Mouse (Mus musculus): ENCODE measurements at regions not wholly inside any gene's neighbourhood (a gene's known extent, or its start where the extent isn't known, plus 50 kb on each side); places are given as distances from the start of the nearest gene placed in this dataset.

DNA sequence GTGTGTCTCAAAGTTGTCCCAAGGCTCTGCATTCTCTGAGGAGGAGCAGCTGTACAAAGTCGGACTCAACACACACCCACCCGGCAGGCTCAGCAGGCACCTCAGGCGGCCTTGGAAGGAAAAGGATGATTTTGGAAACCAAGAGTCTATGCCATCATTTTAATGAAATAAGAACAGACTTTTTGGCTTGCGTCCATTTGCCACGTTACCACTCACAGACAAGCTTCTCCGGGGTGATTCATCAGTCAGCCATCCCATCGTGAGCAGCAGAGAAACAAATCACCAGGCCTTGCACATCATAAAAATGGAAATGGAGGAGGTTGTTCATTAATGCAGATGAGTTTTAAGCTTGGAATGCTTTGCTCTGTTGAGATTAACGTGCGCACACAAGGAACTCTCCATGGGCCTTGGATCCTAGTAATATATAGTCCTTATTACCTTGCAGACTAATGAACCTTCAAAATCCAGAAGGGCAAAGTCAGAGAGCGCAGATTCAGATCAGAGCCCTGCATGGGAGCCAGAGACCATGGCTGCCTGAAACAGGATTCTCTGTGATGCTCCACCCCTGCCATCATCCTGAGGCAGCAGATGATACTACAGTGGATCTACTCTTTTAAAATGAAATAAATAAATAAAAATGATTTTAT lies 198.5 kb downstream of the Actr3 start:
- Histone ChIP-seq H3K36me3 (no peaks in the 10 kb centered on the region), H3K4me2 (no peak overlapping the region), H3K9me3 (0 out of 2 replicates have a peak, but pooled peaks cover 11% of the 10 kb centered on the region), H3K27ac (replicated peaks) (no peak overlapping the region), H3K27me3 (no peaks in the 10 kb centered on the region), H3K4me3 (no peak overlapping the region), H3K4me1 (replicated peaks) (no peaks in the 10 kb centered on the region), H3K9ac (no peak overlapping the region)
- ATAC-seq (ENCODE audit: low read depth): peak; percentile 78
- 67% methylated on average over 10 of the region's 10 CpGs for WGBS

DNA sequence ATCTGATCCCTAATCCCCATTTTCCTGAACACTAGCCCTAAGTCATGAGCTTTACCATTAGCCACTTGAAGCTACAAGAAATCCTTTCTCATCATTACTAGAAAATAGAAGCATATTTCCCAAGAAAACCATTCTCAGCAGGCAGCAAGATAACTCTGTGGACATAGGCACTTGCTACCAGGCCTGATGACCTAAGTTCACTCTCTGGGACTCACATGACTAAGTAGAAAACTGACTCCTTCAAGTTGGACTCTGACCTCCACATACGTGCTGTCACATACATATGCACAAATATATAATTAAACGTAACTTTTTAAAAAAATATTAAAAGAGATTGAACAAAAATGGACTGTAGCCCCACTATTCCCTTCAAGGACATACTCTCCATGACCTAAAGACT lies 200.8 kb downstream of the Actr3 start:
- Histone ChIP-seq H3K27ac (replicated peaks) (no peak overlapping the region), H3K9me3 (0 out of 2 replicates have a peak, but pooled peaks cover 11% of the 10 kb centered on the region), H3K27me3 (no peaks in the 10 kb centered on the region), H3K4me3 (no peak overlapping the region), H3K9ac (no peak overlapping the region), H3K36me3 (no peaks in the 10 kb centered on the region), H3K4me1 (replicated peaks) (no peaks in the 10 kb centered on the region), H3K4me2 (no peak overlapping the region)
- ATAC-seq (ENCODE audit: low read depth): no peak
- WGBS: 82% methylated on average over 2 of the region's 2 CpGs

GRCm38 (mm10) chr1:125223370-125223769 lies 212.2 kb downstream of the Actr3 start:
- H3K27me3 ChIP-seq: no peaks in the 10 kb centered on the region
- no peaks in the 10 kb centered on the region for H3K36me3 ChIP-seq
- no peaks in the 10 kb centered on the region for H3K4me1 ChIP-seq (replicated peaks)
- H3K9me3 ChIP-seq: 0 out of 2 replicates have a peak, but pooled peaks cover 3% of the 10 kb centered on the region
- no peak overlapping the region for H3K9ac ChIP-seq
- no peak overlapping the region for H3K27ac ChIP-seq (replicated peaks)
- 84% methylated on average over 10 of the region's 10 CpGs for WGBS
- H3K4me3 ChIP-seq: no peak overlapping the region
- ATAC-seq (ENCODE audit: low read depth): no peak
- no peak overlapping the region for H3K4me2 ChIP-seq

GRCm38 (mm10) chr1:125216192-125216591 lies 219.3 kb downstream of the Actr3 start:
- 73% methylated on average over 6 of the region's 6 CpGs for WGBS
- Histone ChIP-seq H3K9ac (no peak overlapping the region), H3K36me3 (no peaks in the 10 kb centered on the region), H3K4me3 (no peak overlapping the region), H3K27ac (replicated peaks) (no peak overlapping the region), H3K4me2 (no peak overlapping the region), H3K9me3 (no peaks in the 10 kb centered on the region), H3K4me1 (replicated peaks) (no peaks in the 10 kb centered on the region), H3K27me3 (no peaks in the 10 kb centered on the region)
- ATAC-seq (ENCODE audit: low read depth): no peak

- ATAC-seq (ENCODE audit: low read depth): no peak
- Histone ChIP-seq H3K9ac (no peak overlapping the region), H3K36me3 (no peaks in the 10 kb centered on the region), H3K4me2 (no peak overlapping the region), H3K4me1 (replicated peaks) (no peaks in the 10 kb centered on the region), H3K9me3 (0 out of 2 replicates have a peak, but pooled peaks cover 3% of the 10 kb centered on the region), H3K27ac (replicated peaks) (no peak overlapping the region), H3K4me3 (no peak overlapping the region), H3K27me3 (no peaks in the 10 kb centered on the region)
- WGBS: 89% methylated on average over 1 of the region's 1 CpGs
Observed at GRCm38 (mm10) chr1:125187091-125187490, 248.4 kb downstream of the Actr3 start.

DNA sequence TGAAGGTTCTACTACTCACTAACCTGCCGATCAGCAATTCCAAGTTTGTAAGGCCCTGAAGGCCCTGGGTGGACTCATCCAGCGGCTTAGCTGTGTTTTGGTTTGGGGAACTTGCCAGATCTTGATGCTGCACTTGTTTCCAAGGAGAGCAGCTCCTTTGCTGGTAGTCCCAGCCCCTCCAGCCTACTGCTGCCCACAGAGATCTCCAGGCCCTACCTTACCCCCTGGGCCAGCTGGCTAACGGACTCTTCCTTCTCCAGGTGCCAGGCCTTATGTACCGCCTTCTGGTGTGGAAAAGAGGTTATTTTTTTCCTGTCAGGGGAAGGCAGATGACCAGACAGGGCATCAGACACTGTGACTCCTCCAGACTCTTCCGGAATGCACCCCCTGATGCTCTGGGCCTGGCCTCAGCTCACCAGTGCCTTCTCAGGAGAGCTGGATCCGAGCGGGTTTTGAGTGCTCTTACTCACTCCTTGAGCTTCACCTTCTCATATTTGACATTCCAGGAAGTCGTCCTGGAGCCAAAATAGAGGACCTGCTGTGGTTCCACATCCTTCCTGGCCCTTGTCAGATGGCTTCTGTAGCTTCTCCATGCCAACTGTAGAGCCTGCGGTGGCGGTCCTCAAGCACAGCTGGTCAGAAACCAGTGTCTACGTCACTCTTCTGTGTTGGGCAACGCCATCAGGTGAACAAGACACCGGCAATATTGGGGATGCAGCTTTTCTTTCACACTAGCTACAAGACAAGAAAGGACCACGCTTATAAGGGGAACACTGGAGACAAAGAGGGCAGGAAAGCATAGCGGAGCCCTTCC lies 259.2 kb downstream of the Actr3 start:
- no peak overlapping the region for H3K4me3 ChIP-seq
- H3K27me3 ChIP-seq: no peaks in the 10 kb centered on the region
- H3K27ac ChIP-seq (replicated peaks): no peak overlapping the region
- no peaks in the 10 kb centered on the region for H3K4me1 ChIP-seq (replicated peaks)
- H3K9me3 ChIP-seq: no peaks in the 10 kb centered on the region
- no peak overlapping the region for H3K4me2 ChIP-seq
- H3K36me3 ChIP-seq: no peaks in the 10 kb centered on the region
- no peak overlapping the region for H3K9ac ChIP-seq
- ATAC-seq (ENCODE audit: low read depth): no peak
- 92% methylated on average over 15 of the region's 15 CpGs for WGBS

GRCm38 (mm10) chr1:125174725-125175124 lies 260.8 kb downstream of the Actr3 start:
- ATAC-seq (ENCODE audit: low read depth): no peak
- Histone ChIP-seq H3K9me3 (no peaks in the 10 kb centered on the region), H3K36me3 (no peaks in the 10 kb centered on the region), H3K27ac (replicated peaks) (no peak overlapping the region), H3K4me3 (no peak overlapping the region), H3K27me3 (no peaks in the 10 kb centered on the region), H3K4me2 (no peak overlapping the region), H3K4me1 (replicated peaks) (no peaks in the 10 kb centered on the region), H3K9ac (no peak overlapping the region)
- 90% methylated on average over 13 of the region's 13 CpGs for WGBS

DNA sequence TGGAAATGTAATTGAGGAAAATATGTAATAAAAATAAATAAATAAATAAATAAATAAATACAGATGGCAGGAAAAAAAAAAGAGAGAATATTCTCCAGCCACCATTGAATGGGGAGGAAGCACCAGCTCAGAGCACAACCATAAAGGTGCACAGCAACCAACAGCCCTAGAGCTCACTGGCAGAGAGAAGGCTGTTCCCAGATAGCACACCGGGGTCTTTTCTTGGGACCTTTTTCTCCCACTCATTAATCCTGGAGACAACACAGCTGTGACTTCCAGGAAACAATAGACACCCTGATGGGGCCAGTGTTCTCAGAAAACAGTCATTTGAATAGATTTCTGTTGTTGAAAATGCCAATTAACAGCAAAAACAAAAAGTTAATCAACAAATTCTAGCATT lies 263.1 kb downstream of the Actr3 start:
- Histone ChIP-seq H3K9me3 (no peaks in the 10 kb centered on the region), H3K4me1 (replicated peaks) (no peaks in the 10 kb centered on the region), H3K27me3 (no peaks in the 10 kb centered on the region), H3K36me3 (no peaks in the 10 kb centered on the region), H3K27ac (replicated peaks) (no peak overlapping the region), H3K9ac (no peak overlapping the region), H3K4me2 (no peak overlapping the region), H3K4me3 (no peak overlapping the region)
- 56% methylated on average over 1 of the region's 1 CpGs for WGBS
- no peak for ATAC-seq (ENCODE audit: low read depth)

DNA sequence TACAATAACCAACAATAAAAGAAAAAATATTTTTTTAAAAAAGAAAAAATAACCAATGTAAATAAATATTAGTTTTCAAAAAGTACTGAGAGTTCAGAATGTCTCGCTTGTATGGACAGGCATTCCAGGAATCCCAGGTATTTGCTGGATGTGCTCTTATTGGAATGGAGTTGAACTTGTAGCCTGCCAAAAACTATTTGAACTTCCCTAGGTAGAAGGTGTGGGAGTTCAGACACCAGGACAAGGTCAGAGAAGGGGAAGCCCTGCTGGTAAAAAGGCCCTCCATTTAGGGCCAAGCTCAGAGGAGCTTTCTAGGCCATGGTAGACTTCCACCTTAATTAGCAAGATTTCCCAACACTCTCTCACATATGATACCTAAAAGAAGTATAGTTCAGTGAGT lies 270.3 kb downstream of the Actr3 start:
- 91% methylated on average over 1 of the region's 1 CpGs for WGBS
- H3K4me1 ChIP-seq (replicated peaks): no peaks in the 10 kb centered on the region
- ATAC-seq (ENCODE audit: low read depth): no peak
- H3K36me3 ChIP-seq: no peaks in the 10 kb centered on the region
- H3K9ac ChIP-seq: no peak overlapping the region
- no peak overlapping the region for H3K27ac ChIP-seq (replicated peaks)
- no peaks in the 10 kb centered on the region for H3K9me3 ChIP-seq
- H3K27me3 ChIP-seq: no peaks in the 10 kb centered on the region
- no peak overlapping the region for H3K4me3 ChIP-seq
- no peak overlapping the region for H3K4me2 ChIP-seq

DNA sequence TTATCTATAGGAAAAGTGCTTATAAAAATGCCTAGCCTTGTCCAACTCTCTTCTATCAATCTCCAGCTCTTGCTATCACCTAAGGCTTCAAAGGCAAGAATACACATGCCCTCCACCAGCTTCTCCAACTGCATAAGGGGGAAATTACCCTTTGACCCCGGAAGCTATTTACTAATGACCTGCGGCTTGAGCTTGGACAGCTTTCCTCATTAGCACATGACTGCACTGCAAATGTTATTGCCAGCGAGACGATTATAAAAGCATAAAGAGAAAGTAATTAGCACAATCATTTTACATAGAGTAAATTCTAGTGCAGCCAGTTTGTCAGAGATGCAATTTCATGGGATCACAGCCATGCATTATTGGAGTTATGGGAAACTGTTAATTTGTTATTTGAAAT lies 277.0 kb downstream of the Actr3 start:
- Histone ChIP-seq H3K36me3 (no peaks in the 10 kb centered on the region), H3K9ac (no peak overlapping the region)
- ATAC-seq (ENCODE audit: low read depth): no peak

DNA sequence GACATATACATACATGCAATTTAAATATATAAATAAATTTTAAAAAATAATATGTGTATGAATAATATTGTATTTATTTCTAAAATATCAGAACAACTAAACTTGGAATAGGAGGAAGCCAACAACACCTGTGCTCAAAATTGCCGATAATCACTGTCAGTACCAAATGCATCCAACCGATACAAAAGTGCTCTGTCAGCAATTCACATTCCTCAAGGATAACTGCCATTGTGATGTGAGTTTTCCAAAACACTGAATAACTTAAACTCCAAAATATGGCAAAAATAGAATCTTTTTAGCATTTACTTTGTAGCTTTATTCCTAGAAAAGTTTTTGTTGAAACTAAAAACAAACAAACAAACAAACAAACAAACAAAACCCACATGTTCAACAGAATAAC lies 279.4 kb downstream of the Actr3 start:
- WGBS: 90% methylated on average over 2 of the region's 2 CpGs
- H3K4me2 ChIP-seq: no peak overlapping the region
- H3K9ac ChIP-seq: no peak overlapping the region
- H3K9me3 ChIP-seq: no peaks in the 10 kb centered on the region
- no peak for ATAC-seq (ENCODE audit: low read depth)
- no peaks in the 10 kb centered on the region for H3K4me1 ChIP-seq (replicated peaks)
- H3K4me3 ChIP-seq: no peak overlapping the region
- no peaks in the 10 kb centered on the region for H3K36me3 ChIP-seq
- H3K27me3 ChIP-seq: no peaks in the 10 kb centered on the region
- no peak overlapping the region for H3K27ac ChIP-seq (replicated peaks)

More for the DNA sequence above, 277.0 kb downstream of the Actr3 start:
- Histone ChIP-seq H3K27ac (replicated peaks) (no peak overlapping the region), H3K4me2 (no peak overlapping the region), H3K27me3 (no peaks in the 10 kb centered on the region), H3K4me1 (replicated peaks) (no peaks in the 10 kb centered on the region), H3K4me3 (no peak overlapping the region), H3K9me3 (no peaks in the 10 kb centered on the region)
- 73% methylated on average over 4 of the region's 4 CpGs for WGBS

DNA sequence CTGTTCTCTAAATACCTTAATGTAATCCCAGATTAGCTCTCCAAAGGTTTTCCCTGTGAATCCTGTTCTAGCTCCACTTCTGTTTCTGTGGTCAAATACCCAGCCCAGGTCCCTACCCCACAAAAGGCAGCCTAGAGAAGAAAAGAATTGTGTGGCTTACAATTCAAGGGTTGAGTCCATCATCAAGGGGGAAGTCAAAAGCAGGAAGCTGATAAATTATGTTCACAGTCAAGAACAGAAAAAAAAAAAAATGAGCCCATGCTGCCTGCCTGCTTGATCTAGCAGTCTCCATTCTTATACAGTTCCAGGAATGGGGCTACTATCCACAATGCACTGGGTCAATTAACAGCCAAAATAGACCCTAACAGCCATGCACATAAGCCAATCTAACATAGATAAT lies 285.7 kb downstream of the Actr3 start:
- Histone ChIP-seq H3K27me3 (no peaks in the 10 kb centered on the region), H3K27ac (replicated peaks) (no peak overlapping the region), H3K4me1 (replicated peaks) (no peaks in the 10 kb centered on the region), H3K9me3 (no peaks in the 10 kb centered on the region), H3K9ac (no peak overlapping the region), H3K36me3 (no peaks in the 10 kb centered on the region), H3K4me3 (no peak overlapping the region), H3K4me2 (no peak overlapping the region)
- ATAC-seq (ENCODE audit: low read depth): no peak

GRCm38 (mm10) chr1:125123861-125124260 lies 311.7 kb downstream of the Actr3 start:
- 61% methylated on average over 3 of the region's 3 CpGs for WGBS
- no peak overlapping the region for H3K4me2 ChIP-seq
- no peak for ATAC-seq (ENCODE audit: low read depth)
- H3K4me1 ChIP-seq (replicated peaks): no peaks in the 10 kb centered on the region
- no peak overlapping the region for H3K27ac ChIP-seq (replicated peaks)
- H3K27me3 ChIP-seq: no peaks in the 10 kb centered on the region
- no peak overlapping the region for H3K4me3 ChIP-seq
- H3K36me3 ChIP-seq: no peaks in the 10 kb centered on the region
- H3K9me3 ChIP-seq: no peaks in the 10 kb centered on the region
- H3K9ac ChIP-seq: no peak overlapping the region
